Mouse (Mus musculus) spleen, adult 2 months (tissue): ENCODE data around the gene Rbsn. TPM values are rescaled to one million over a fixed set of nuclear protein-coding genes. Genes with fewer than 3 reads are reported as not detected.
A peak's percentile ranks its signal among the peaks of the same experiment; 100 is the strongest.

ENCODE experiments used
- DNase-seq, 2 experiments: peaks; one replicate each; pipeline versions ENCODE4 v3.0.0 to v3.0.0-alpha.2; 2012 to 2021; ENCODE audit warnings: low spot score in 2 of 2, low read depth in 1 of 2
- H3K27ac ChIP-seq: fragments of 200-500 bp; 2 replicates; pipeline ENCODE4 v1.5.1; 2012; ENCODE audit warnings: low read length, inconsistent platforms; ENCODE audit not compliant: insufficient read depth
- H3K27me3 ChIP-seq: fragments of 200-500 bp; 2 replicates; pipeline ENCODE4 v1.6.1; 2012; ENCODE audit warnings: mild to moderate bottlenecking, moderate library complexity, low read length, inconsistent platforms; ENCODE audit not compliant: control insufficient read depth, insufficient read depth
- H3K36me3 ChIP-seq: fragments of 200-500 bp; 2 replicates; pipeline ENCODE4 v1.6.1; 2012; ENCODE audit warnings: mild to moderate bottlenecking, low read length, inconsistent platforms; ENCODE audit not compliant: control insufficient read depth, insufficient read depth
- H3K4me1 ChIP-seq: fragments of 200-500 bp; 2 replicates; pipeline ENCODE4 v1.6.1; 2011; ENCODE audit warnings: inconsistent platforms; ENCODE audit not compliant: control insufficient read depth, insufficient read depth, insufficient read length
- H3K4me3 ChIP-seq: fragments of 200-500 bp; 2 replicates; pipeline ENCODE4 v1.5.1; 2011; ENCODE audit warnings: mild to moderate bottlenecking, inconsistent platforms; ENCODE audit not compliant: insufficient read depth, insufficient read length; ENCODE audit errors: extremely low read depth
- CTCF ChIP-seq: fragments of 200-500 bp; IDR thresholded peaks from 2 replicates; pipeline ENCODE4 v1.5.1; 2011; ENCODE audit warnings: mild to moderate bottlenecking, inconsistent platforms; ENCODE audit not compliant: insufficient read depth, insufficient read length, insufficient replicate concordance; ENCODE audit errors: extremely low read depth
- POLR2A ChIP-seq: fragments of 200-500 bp; IDR thresholded peaks from 2 replicates; pipeline ENCODE4 v1.6.1; 2011; ENCODE audit warnings: low read depth, low read length, inconsistent platforms
- WGBS: fragments of 180-500 bp; shearing (Covaris S2); methylation state at CpG from one replicate; pipeline ENCODE4 v1.1.7; 2018; 5-methylcytosine and 5-hydroxymethylcytosine counted together
- polyA plus RNA-seq: library from polyadenylated mRNA; depleted of rRNA; stranded (reverse); fragments of >200 nt; gene quantifications from 2 replicates; pipeline ENCODE4 v1.2.3, GENCODE M21; 2012

Rbsn gene
- polyA plus RNA-seq, 1 experiment: 5.2 TPM

DNA sequence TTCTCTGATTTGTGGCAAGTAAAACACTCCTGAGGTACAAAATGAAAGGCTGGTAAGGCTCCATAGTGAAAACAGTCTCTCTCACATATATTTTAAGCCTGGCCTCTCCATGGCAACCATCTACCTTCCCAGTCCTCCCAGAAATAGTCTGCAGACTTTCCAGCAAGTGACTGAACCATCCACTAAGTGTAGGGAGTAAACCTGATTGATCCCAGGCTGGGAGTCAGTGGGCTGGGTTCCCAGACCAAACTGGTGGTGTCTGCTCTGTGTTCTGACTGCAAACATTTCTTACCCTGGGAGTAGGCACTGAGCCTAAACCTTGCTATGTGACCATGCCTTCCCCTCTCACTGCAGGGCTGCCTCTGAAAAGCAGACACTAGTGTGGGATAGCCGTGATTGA lies 10.3 kb upstream of the Rbsn start:
- WGBS: 79% methylated on average over 1 of the region's 1 CpGs
- H3K27ac ChIP-seq: no peak overlapping the region
- H3K36me3 ChIP-seq: no peaks in the 10 kb centered on the region
- no peaks in the 10 kb centered on the region for H3K27me3 ChIP-seq
- no peak for TF ChIP-seq POLR2A
- no peak for TF ChIP-seq CTCF
- no peak for DNase-seq
- no peaks in the 10 kb centered on the region for H3K4me1 ChIP-seq
- H3K4me3 ChIP-seq: no peak overlapping the region

DNA sequence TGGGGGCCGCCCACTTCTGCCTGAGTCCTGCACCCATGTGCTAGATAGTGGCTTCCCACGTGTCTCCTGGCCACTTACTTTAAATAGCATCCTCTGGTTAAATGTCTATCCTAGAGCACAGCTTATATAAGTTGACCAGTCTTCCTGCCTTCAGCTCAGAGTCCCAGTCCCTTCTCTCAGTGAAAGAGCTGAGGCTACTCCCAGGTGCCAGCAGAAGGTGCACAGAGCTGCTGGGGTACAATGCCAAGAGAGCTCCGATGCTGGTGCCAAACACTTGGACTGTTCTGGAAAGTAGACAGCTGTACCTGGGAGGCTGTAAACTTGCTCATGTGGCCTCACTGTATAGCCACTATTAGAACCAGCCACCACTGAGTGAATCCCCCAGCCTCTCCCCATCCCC lies 7.3 kb upstream of the Rbsn start:
- 83% methylated on average over 3 of the region's 3 CpGs for WGBS
- DNase-seq: no peak
- TF ChIP-seq POLR2A (no peak), CTCF (no peak)
- H3K27me3 ChIP-seq: no peaks in the 10 kb centered on the region
- H3K4me3 ChIP-seq: no peak overlapping the region
- no peaks in the 10 kb centered on the region for H3K4me1 ChIP-seq
- H3K27ac ChIP-seq: no peak overlapping the region
- H3K36me3 ChIP-seq: no peaks in the 10 kb centered on the region

DNA sequence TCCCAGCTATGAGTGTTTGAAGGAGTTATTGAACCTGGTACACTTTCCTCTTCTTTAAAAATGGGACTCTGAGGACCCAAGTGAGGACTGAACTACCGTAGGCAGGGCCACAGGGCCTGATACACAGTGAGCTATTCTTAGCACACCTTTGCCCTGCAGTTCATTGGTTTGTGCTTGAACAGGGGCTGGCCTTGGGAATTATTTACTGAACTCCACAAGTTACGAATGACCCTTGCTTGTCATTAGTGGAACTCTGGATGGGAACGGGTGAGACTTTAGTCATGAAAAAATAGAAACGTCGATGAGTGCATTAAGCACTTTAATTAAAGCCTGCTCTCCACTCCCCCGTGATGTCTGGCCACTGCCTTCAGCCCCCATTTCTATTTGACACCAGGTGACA lies 6.9 kb upstream of the Rbsn start:
- no peak overlapping the region for H3K27ac ChIP-seq
- no peaks in the 10 kb centered on the region for H3K36me3 ChIP-seq
- WGBS: 84% methylated on average over 6 of the region's 6 CpGs
- H3K4me1 ChIP-seq: no peaks in the 10 kb centered on the region
- no peak for TF ChIP-seq CTCF
- no peak for TF ChIP-seq POLR2A
- no peak for DNase-seq
- no peak overlapping the region for H3K4me3 ChIP-seq
- H3K27me3 ChIP-seq: no peaks in the 10 kb centered on the region

DNA sequence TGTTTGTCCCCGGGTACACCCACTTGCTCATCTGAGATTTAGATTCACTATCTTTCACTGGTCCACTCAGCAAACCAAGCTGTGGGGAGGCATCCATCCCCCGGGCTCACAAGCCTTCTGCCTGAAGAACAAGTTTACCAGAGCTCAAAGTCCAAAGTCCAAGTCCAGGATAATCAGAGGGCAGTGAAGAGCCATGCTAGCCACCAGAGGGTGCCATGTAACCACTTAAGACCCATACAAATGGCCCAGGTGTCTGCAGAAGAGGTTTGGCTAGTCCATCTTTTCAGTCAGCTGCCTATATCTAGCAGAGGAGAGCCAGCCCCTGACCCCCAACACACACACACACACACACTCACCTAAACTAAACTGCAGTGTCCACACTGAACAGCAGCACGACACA lies 4.7 kb upstream of the Rbsn start:
- TF ChIP-seq CTCF: peak; percentile 19; the same call in 1 of the 2 replicates
- TF ChIP-seq POLR2A: no peak
- Histone ChIP-seq H3K36me3 (no peaks in the 10 kb centered on the region), H3K27ac (no peak overlapping the region), H3K4me3 (no peak overlapping the region), H3K4me1 (no peaks in the 10 kb centered on the region), H3K27me3 (no peaks in the 10 kb centered on the region)
- WGBS: 47% methylated on average over 3 of the region's 3 CpGs
- peak; percentile 13 to 17 for DNase-seq

DNA sequence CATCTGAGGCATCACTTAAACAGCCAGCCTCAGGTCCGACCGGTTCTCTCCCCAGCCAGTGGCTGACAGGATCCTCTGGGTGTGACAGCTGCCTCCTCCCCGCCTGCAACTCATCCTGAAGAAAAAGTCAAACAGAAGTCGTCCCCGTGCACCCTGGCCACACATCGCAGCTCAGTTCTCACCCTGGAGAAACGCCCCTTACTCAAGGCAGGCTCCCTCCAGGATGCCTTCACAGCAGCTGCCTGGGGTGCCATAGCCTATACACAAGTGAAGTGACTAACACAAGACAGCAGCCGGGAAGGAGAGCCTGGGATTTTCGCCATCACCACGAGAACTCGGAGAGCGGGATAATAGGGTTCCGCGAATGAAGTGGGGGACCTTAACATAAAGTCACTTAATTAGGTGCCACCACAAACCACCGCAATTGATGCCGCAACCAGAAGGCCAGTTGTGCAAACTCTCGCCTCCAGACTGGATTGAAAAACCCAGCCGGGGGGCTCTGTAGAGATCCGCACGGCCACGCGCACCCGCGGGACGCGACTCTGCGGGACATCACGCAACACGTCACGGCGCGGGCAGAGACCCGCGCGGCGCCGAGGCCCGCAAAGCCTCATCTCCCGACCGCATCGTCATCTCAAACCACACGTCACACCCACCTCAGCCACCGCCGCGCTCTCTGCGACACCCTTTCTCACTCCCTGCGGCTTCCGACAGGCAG lies 511 bp downstream of the Rbsn start:
- no peaks in the 10 kb centered on the region for H3K27me3 ChIP-seq
- peaks cover 6% of the 10 kb centered on the region; the same call in 1 of the 2 replicates for H3K4me1 ChIP-seq
- peak overlapping the region; percentile 69 for H3K27ac ChIP-seq
- TF ChIP-seq POLR2A (no peak), CTCF (no peak)
- DNase-seq: peak in 1 of 2 experiments; percentile 7
- under 1% methylated on average over 48 of the region's 48 CpGs for WGBS
- peak overlapping the region; percentile 100 for H3K4me3 ChIP-seq
- H3K36me3 ChIP-seq: peaks cover 5% of the 10 kb centered on the region; the same call in 1 of the 2 replicates

DNA sequence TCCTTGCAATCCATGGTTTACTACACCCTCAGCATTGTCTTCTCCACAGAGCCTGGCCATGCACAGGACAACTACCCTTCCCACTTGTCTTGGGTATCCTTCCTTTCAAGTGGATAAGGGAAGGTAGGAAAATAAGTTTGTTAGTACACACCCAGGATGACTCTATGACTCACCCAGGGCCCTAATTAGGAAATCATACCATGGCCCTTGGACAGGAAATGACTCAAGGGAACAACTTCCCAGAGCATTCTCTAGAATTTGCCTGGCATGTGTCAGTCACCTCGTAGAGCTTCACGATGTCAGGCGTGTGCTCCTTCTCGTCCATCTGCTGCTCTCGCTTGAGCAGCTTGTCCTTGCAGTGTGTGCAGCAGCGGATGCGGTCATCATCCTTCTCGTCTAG lies 15.3 kb downstream of the Rbsn start:
- Histone ChIP-seq H3K27me3 (no peaks in the 10 kb centered on the region), H3K27ac (no peak overlapping the region), H3K4me1 (no peaks in the 10 kb centered on the region), H3K36me3 (peaks cover 39% of the 10 kb centered on the region), H3K4me3 (no peak overlapping the region)
- 93% methylated on average over 8 of the region's 8 CpGs for WGBS
- TF ChIP-seq POLR2A (no peak), CTCF (no peak)
- DNase-seq: no peak

DNA sequence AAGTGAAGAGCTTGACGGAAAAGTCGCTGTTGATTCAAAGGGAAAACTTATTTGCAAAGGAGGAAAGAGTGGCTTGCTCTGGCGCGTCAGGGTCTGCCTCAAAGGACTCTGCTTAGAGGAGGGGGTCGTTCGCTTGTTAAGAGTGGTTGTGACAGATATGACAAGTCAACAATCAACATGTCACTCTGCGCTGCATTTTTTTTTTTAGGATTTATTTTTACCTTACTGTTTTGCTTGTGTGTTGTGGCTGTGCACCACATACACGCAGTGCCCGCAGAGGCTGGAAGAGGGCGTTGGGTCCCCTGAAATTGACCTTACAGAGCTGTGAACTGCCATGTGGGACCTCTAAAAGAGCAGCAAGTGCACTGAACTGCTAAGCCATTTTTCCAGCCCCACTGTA lies 30.5 kb downstream of the Rbsn start:
- TF ChIP-seq POLR2A (no peak), CTCF (no peak)
- no peak for DNase-seq

More for the DNA sequence above, 30.5 kb downstream of the Rbsn start:
- WGBS: 5% methylated on average over 10 of the region's 10 CpGs
- no peaks in the 10 kb centered on the region for H3K27me3 ChIP-seq
- H3K4me1 ChIP-seq: peaks cover 7% of the 10 kb centered on the region; the same call in 1 of the 2 replicates
- H3K27ac ChIP-seq: no peak overlapping the region
- H3K4me3 ChIP-seq: peak overlapping the region; percentile 97
- peaks cover 7% of the 10 kb centered on the region for H3K36me3 ChIP-seq
